Mouse (Mus musculus): Measurements from ENCODE around the gene Eefsec.
A peak's percentile ranks its signal among the peaks of the same experiment; 100 is the strongest.

The Eefsec gene

GRCm38 (mm10) chr6:88412604-88413003 lies 33.7 kb downstream of the Eefsec start:
- no peak for DNase-seq

- no peak for DNase-seq
Observed at GRCm38 (mm10) chr6:88409492-88409891, 36.8 kb downstream of the Eefsec start.

- no peak for DNase-seq
Observed at GRCm38 (mm10) chr6:88400451-88400850, 45.9 kb downstream of the Eefsec start.

GRCm38 (mm10) chr6:88397985-88398384 lies 48.4 kb downstream of the Eefsec start:
- DNase-seq: no peak

GRCm38 (mm10) chr6:88388946-88389345 lies 57.4 kb downstream of the Eefsec start:
- DNase-seq: no peak

GRCm38 (mm10) chr6:88387836-88388724 lies 58.3 kb downstream of the Eefsec start:
- no peak for DNase-seq

GRCm38 (mm10) chr6:88384420-88385053 lies 61.8 kb downstream of the Eefsec start:
- no peak for DNase-seq

GRCm38 (mm10) chr6:88383734-88384133 lies 62.6 kb downstream of the Eefsec start:
- no peak for DNase-seq

GRCm38 (mm10) chr6:88379756-88380155 lies 66.6 kb downstream of the Eefsec start:
- no peak for DNase-seq

- no peak for DNase-seq
Observed at GRCm38 (mm10) chr6:88378829-88379228, 67.5 kb downstream of the Eefsec start.

GRCm38 (mm10) chr6:88374247-88374646 lies 72.1 kb downstream of the Eefsec start:
- no peak for DNase-seq

- no peak for DNase-seq
Observed at GRCm38 (mm10) chr6:88369851-88370635, 76.3 kb downstream of the Eefsec start.

- DNase-seq: no peak
Observed at GRCm38 (mm10) chr6:88363475-88364012, 82.8 kb downstream of the Eefsec start.

GRCm38 (mm10) chr6:88361096-88361495 lies 85.2 kb downstream of the Eefsec start:
- no peak for DNase-seq

- no peak for DNase-seq
Observed at GRCm38 (mm10) chr6:88358210-88358609, 88.1 kb downstream of the Eefsec start.

GRCm38 (mm10) chr6:88355866-88356265 lies 90.5 kb downstream of the Eefsec start:
- no peak for DNase-seq

- DNase-seq: no peak
Observed at GRCm38 (mm10) chr6:88352541-88352940, 93.8 kb downstream of the Eefsec start.

GRCm38 (mm10) chr6:88346776-88347175 lies 99.6 kb downstream of the Eefsec start:
- peak; percentile 59 to 69 for DNase-seq

- DNase-seq: peak; percentile 76
Observed at GRCm38 (mm10) chr6:88345311-88345710, 101.0 kb downstream of the Eefsec start.

GRCm38 (mm10) chr6:88343485-88344450 lies 102.6 kb downstream of the Eefsec start:
- DNase-seq: peak; percentile 70 to 79

- no peak for DNase-seq
Observed at GRCm38 (mm10) chr6:88342965-88343364, 103.4 kb downstream of the Eefsec start.

- DNase-seq: no peak
Observed at GRCm38 (mm10) chr6:88341182-88341581, 105.2 kb downstream of the Eefsec start.
